Mouse (Mus musculus) embryonic fibroblast, embryonic 13.5 days (primary cell): ENCODE measurements around the gene Mrgprd.

ENCODE experiments used
- CTCF ChIP-seq: IDR thresholded peaks from 2 replicates; pipeline ENCODE4 v1.5.1; 2011; ENCODE audit warnings: mild to moderate bottlenecking, control low read depth, low read length, moderate library complexity, borderline replicate concordance; ENCODE audit not compliant: insufficient read depth
- POLR2A ChIP-seq: IDR thresholded peaks from 2 replicates; pipeline ENCODE4 v1.6.1; 2011; ENCODE audit warnings: low read depth, mild to moderate bottlenecking, control low read depth, low read length, moderate library complexity

DNA sequence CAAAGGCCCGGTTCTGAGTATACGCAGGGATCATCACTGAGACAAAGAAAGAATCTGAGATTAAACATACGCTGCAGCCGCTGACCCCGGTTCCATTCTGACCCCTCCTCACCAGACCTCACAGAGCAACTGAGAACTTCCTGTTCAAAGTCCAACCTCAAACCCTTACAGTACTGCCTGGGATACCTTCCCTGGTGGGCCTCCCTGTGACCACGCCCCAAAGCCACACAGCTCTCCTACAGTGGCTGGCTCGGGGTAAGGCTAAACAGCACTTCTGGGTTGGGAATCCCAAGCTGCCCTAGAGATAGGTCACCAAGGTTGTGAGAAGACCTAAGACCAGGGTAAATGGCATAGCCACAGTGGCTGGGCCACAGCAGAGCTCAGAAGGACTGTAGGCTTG, 45.7 kb upstream of the Mrgprd start:
- TF ChIP-seq CTCF (no peak), POLR2A (no peak)
